Mouse (Mus musculus): ENCODE measurements around the gene Zfp84. TPM values are rescaled to one million over a fixed set of nuclear protein-coding genes. Genes with fewer than 3 reads are reported as not detected.
A peak's percentile ranks its signal among the peaks of the same experiment; 100 is the strongest.
"Not testable (repeated sequence)": the region's sequence is repeated elsewhere in the genome, so short reads cannot be mapped to it uniquely, and the experiment has no call there.

Gene Zfp84
- total and polyA plus RNA-seq, 3 experiments = 4.7 to 8.1 TPM; not detected in 1

GRCm38 (mm10) chr7:29726860-29727259, 41.5 kb upstream of the Zfp84 start, which contains the start of gene Catsperg2:
Gene Catsperg2 (minus strand): TSS chr7:29727032.
- not testable (repeated sequence) for H3K27ac ChIP-seq (ENCODE audit: control insufficient read depth, low read depth, low read length)

GRCm38 (mm10) chr7:29728055-29728454, 40.3 kb upstream of the Zfp84 start:
- Histone ChIP-seq H3K27ac (ENCODE audit: control insufficient read depth, low read depth, low read length) (no peak overlapping the region), H3K4me3 (ENCODE audit: control insufficient read depth in 1 of 2, insufficient read depth in 1 of 2, low read depth in 2 of 2, low read length in 2 of 2) (no peak overlapping the region), H3K4me1 (ENCODE audit: control insufficient read depth in 1 of 2, insufficient read depth in 2 of 2, low read length in 2 of 2) (no peaks in the 10 kb centered on the region), H3K9ac (ENCODE audit: control insufficient read depth, low read depth, low read length, poor library complexity, severe bottlenecking) (no peak overlapping the region), H3K27me3 (ENCODE audit: control insufficient read depth in 1 of 2, insufficient read depth in 2 of 2, low read length in 2 of 2) (no peaks in the 10 kb centered on the region), H3K9me3 (replicated peaks; ENCODE audit: insufficient read depth, low read length) (no peaks in the 10 kb centered on the region), H3K79me2 (ENCODE audit: control insufficient read depth, insufficient read depth, low read length, poor library complexity) (no peaks in the 10 kb centered on the region), H3K36me3 (ENCODE audit: control insufficient read depth in 1 of 2, insufficient read depth in 2 of 2, low read length in 2 of 2) (no peaks in the 10 kb centered on the region)
- DNase-seq (ENCODE audit: low read depth, low spot score) = peak; percentile 39
- TF ChIP-seq CHD2 (IDR thresholded peaks at IDR 0.05; ENCODE audit: low read length) (no peak), ELF1 (IDR thresholded peaks at IDR 0.05; ENCODE audit: low read depth, low read length) (no peak), GATA1 (IDR thresholded peaks at IDR 0.05; ENCODE audit: low read depth, low read length) (no peak), RAD21 (IDR thresholded peaks at IDR 0.05; ENCODE audit: low read depth, low read length) (peak; percentile 28), ZC3H11A (IDR thresholded peaks at IDR 0.05; ENCODE audit: low read depth, low read length) (no peak), SMC3 (IDR thresholded peaks at IDR 0.05; ENCODE audit: low read depth, low read length) (peak; percentile 27), MXI1 (IDR thresholded peaks at IDR 0.05; ENCODE audit: low read depth, low read length) (no peak), NELFE (IDR thresholded peaks at IDR 0.05; ENCODE audit: low read depth, low read length) (no peak), JUND (IDR thresholded peaks at IDR 0.05; ENCODE audit: low read depth, low read length) (no peak), TBP (IDR thresholded peaks at IDR 0.05; ENCODE audit: low read depth, low read length) (no peak), UBTF (IDR thresholded peaks at IDR 0.05; ENCODE audit: borderline replicate concordance, insufficient read depth, low read depth, low read length) (no peak), MYB (IDR thresholded peaks at IDR 0.05; ENCODE audit: low read depth, low read length) (no peak), CTCF (IDR thresholded peaks at IDR 0.05 in 2 of 3, conservative IDR thresholded peaks at IDR 0.05 in 1 of 3; ENCODE audit: control insufficient read depth in 1 of 3, insufficient read depth in 1 of 3, low read depth in 2 of 3, low read length in 3 of 3, poor library complexity in 1 of 3, severe bottlenecking in 1 of 3) (peak in 1 of 3 experiments; percentile 35; a peak in 2 of 6 replicates), RCOR1 (IDR thresholded peaks at IDR 0.05; ENCODE audit: low read depth, low read length) (no peak), NRF1 (IDR thresholded peaks at IDR 0.05; ENCODE audit: insufficient read depth, low read depth, low read length, poor library complexity, severe bottlenecking) (no peak), USF2 (IDR thresholded peaks at IDR 0.05; ENCODE audit: borderline replicate concordance in 1 of 2, insufficient read depth in 1 of 2, low read depth in 1 of 2, low read length in 2 of 2) (no peak), MYC (IDR thresholded peaks at IDR 0.05; ENCODE audit: low read depth, low read length) (no peak), BHLHE40 (IDR thresholded peaks at IDR 0.05; ENCODE audit: borderline replicate concordance, low read depth, low read length) (no peak), HCFC1 (IDR thresholded peaks at IDR 0.05; ENCODE audit: low read depth, low read length) (no peak), ETS1 (IDR thresholded peaks at IDR 0.05; ENCODE audit: low read depth, low read length) (no peak), TCF12 (IDR thresholded peaks at IDR 0.05; ENCODE audit: low read depth, low read length) (no peak)

More at GRCm38 (mm10) chr7:29726860-29727259, 41.5 kb upstream of the Zfp84 start, which contains the start of gene Catsperg2:
- not testable (repeated sequence) for H3K4me3 ChIP-seq (ENCODE audit: control insufficient read depth in 1 of 2, insufficient read depth in 1 of 2, low read depth in 2 of 2, low read length in 2 of 2); H3K9me3 ChIP-seq (replicated peaks; ENCODE audit: insufficient read depth, low read length); H3K9ac ChIP-seq (ENCODE audit: control insufficient read depth, low read depth, low read length, poor library complexity, severe bottlenecking); H3K36me3 ChIP-seq (ENCODE audit: control insufficient read depth in 1 of 2, insufficient read depth in 2 of 2, low read length in 2 of 2); DNase-seq (ENCODE audit: low read depth, low spot score); H3K27me3 ChIP-seq (ENCODE audit: control insufficient read depth in 1 of 2, insufficient read depth in 2 of 2, low read length in 2 of 2); H3K4me1 ChIP-seq (ENCODE audit: control insufficient read depth in 1 of 2, insufficient read depth in 2 of 2, low read length in 2 of 2); H3K79me2 ChIP-seq (ENCODE audit: control insufficient read depth, insufficient read depth, low read length, poor library complexity)

Measured in MEL (cell line).